Mouse (Mus musculus) erythroblast, adult 5-6 weeks (primary cell): ENCODE results near the gene Tmem242. TPM values are rescaled to one million over a fixed set of nuclear protein-coding genes. Genes with fewer than 3 reads are reported as not detected.

Experiments used
- ATAC-seq: replicated peaks from 2 replicates; pipeline ENCODE4 v1.8.0; 2016; ENCODE audit warnings: moderate number of reproducible peaks, mild to moderate bottlenecking, moderate TSS enrichment, inconsistent platforms; ENCODE audit not compliant: poor library complexity, low FRiP score, severe bottlenecking
- total RNA-seq, 2 experiments: library from RNA; stranded (forward) in 1 of 2; stranded (reverse) in 1 of 2; fragments of 150-400 nt in 1 of 2; fragments of 200-764, 138-1000 nt in 1 of 2; gene quantifications; 2 replicates each; pipeline versions ENCODE4 v1.2.3 to v1.2.4; 2015 to 2017; ENCODE audit warnings: low replicate concordance in 2 of 2

The Tmem242 gene
- total RNA-seq, 2 experiments from 2014 or later, result 3.5 to 7.6 TPM

DNA sequence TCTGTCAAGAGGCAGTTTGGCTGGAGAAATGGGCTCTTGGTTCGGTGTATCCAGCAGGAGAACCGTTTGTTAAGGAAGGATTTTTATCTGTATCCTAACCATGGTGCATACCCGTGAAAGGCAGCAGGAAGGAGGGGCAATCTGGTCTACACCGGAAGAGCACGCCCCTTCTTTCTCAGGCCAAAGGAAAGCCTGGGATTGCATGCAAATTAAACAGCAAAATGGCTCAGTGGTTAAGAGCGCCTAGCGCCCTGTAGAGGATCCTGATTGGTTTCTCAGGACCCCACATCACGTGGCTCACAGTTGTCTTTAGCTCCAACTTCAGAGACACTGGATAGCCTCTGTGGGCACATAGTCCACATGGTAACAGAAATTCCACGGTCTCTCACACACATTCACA is 21.0 kb downstream of the Tmem242 start:
- ATAC-seq, result no peak

DNA sequence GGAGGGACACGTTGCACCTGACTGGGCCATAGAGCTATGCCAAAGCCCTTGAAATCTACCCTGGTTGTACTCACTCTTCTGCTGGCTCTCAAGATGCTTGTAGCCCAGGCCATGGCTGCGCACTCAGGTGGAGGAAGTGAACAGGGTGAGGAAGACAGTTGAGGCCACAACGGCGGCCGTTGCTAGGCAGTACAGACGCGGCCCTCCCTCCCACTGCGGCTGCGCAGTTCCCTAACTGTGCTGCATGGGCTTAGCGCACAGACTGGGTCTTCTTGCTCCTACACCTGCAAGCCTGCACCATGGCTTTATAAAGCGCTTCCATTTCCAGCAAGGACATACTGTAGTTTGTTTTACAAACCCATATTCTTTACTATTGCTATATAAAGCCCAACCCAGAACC is 21.5 kb downstream of the Tmem242 start, which contains the start of gene Ldhal6b:
Gene Ldhal6b (minus strand): TSS at position 223 of the 400 bp plus-strand sequence.
- ATAC-seq, result no peak

DNA sequence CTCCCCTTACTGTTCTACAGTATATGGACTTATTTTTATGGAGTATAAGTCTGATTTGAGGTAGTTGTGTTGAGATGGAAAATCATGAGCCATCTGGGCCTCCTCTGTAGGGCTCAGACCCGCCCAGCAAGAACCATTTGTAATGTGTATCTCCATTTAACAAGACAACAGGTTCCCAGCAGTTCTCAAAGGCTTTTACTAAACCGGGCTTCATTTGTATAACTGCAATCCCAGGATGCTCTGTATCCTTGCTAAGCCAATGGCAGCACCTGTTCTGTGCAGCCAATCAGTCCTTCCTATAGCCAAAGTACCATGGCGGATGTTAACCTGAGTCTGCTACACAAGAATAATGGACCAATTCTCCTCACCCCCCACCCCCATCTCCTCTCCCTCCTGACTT is 23.5 kb downstream of the Tmem242 start:
- no peak for ATAC-seq

DNA sequence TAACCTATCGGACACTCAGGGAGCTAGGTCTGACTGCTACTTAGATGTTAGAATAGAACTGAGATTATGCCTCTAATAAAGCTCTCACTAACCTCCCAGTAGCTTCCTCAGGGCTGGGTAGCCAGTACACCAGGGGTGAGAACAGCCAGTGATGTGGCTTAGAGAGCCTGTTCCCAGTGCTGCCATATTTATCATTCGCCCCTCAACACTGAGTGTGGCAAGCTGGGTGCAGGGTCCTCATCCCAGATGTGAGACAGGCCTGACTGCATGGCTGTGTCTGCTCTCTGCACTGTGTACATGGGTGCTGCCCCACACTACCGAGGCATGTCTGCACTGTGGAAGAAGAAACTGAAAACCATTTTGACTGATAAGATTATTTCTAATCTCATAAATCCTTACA is 26.0 kb downstream of the Tmem242 start:
- no peak for ATAC-seq

DNA sequence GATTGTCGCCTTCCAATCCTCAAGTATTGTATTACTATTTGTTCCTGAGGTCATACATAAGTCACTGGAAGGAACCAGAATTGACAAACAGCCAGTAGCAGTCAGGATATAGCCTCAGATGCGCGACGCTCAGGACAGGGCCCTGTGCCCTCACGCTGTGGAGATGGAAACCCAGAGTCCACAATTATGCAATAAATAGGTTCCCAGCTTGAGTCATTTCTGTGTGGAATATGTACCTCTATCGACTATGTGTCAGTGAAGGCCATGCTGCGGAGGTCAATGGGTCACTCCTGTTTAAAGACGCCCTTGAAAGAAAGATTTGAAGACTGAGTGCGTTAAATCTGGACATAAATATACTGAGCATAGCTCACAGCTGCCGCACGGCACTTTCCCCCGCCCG is 26.7 kb downstream of the Tmem242 start:
- no peak for ATAC-seq

DNA sequence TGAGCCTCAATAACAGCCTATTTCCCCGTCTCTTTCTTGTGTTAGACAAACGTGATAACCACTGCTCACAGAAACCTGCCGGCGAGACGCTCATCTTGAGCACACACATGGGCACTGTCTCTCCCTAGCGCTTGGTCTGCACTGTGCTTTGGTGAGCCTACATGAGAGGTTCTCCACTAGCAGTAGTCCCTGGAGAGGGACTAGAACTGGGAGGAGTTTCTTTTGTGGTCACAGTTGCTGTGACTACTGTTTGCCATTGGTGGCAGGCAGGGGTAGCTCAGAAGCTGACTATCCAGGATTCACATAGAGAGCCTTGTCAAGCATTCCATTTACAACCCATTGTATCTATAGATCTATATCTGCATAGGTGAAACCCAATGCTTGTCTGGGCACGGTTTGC is 27.3 kb downstream of the Tmem242 start:
- no peak for ATAC-seq

DNA sequence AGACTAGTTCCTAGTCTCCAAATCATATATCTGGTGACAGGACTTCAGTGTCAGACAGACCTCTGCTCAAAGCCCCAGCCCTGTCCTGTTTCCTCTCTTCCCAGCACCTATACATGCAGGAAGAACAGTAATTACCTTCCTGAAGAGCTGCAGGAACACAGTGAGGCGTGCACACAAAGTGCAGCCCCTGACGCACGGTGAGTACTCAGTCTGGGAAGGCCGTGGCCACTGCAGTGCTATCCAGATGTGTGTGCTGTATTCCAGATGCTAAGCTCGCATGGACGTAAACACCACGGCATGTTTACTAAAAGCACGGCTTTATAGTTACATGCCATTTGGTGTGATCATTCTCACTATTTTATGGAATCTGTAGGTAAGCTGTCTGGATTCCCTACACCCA is 27.8 kb downstream of the Tmem242 start:
- ATAC-seq, result no peak

DNA sequence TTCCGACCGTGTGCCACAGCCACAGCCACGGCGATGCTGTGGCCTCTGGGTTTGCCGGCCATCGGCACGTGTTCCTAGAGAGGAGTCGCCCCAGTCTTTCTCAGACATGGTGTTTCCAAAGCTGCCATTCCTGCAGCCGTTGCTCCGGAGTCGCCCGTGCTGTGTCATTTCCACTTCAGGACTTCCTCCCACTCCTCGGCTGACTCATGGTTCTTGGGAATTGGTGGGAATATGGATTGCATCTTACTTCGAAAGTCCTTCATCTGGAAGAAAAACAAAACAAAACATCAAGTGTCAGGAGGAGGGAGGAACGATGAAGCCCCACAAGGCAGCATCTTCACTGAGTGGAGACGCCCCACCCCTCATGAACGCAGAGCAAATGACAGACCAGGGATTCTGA is 28.9 kb downstream of the Tmem242 start:
- no peak for ATAC-seq

DNA sequence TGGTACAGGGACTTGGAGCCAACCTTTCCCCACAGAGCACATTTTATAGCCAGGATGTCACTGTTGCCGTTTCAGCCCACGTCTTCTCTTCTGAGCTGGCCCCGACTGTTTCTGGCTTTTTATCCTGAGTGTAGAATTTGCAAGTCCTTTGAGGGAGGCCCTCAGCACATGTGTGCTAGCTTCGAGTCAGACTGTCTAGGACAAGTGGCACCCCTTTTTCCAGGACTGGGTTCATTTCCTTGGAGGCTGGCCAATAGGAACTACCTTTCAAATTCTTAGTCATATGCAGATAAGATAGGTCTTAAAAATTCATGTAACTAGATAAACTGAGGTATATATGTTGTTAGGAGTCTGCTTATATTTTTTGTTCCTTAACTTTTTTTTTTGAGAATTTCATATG is 29.7 kb downstream of the Tmem242 start:
- ATAC-seq, result no peak

DNA sequence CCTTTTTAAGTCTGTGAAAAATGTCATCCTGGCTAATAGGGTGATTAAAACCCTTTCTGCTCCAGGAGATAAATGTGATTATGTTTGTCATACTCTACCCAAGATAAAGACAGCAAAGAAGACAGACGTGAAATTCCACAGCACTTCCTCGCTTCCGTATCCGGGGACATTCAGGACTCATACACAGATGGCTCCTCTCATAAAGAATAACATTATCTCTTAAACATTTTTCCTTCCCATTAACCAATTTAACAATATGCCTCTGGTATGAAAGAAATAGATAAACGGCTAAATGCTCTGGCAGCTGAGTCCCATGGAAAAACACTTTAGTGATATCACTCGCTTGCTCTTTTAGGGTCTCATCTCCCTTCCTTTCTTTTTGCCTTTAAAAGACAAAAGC is 33.0 kb downstream of the Tmem242 start:
- no peak for ATAC-seq

DNA sequence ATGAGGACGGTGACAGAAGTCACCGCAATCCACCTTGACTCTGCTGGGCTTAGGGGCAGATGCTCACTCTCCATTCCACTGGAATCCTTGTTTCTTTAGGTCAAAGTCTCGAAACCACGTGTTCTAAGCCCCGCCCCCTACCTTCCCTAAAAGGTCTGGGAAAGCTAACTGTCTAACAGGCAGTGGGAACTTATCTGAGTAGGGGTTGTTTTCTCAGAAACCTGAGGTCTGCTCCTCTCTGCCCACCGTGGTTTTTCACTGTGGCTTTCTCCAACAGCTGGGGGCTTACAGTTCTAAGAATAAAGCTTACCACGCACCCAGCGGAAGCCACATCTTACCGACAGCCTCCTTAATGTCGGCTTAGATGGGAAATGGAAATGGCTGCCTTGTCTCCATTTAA is 33.5 kb downstream of the Tmem242 start:
- no peak for ATAC-seq

DNA sequence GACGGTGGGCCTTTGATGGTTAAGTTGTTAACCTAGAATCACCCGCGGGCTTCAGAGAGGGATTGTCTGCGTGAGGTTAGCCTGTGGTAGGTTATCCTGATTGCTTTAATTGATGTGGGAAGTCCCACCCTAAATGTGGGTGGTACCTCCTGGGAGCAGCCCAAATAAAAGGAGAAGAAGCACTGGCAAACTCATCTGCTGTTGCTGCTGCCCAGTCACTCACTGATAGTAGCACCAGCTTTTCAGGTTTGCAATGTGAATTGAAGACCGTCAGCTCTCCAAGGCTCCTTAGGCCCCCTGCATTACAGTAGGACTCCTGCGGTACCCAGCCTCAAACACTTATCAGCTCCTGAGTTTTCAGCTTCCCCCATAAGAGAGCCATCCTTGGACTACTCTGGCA is 36.2 kb downstream of the Tmem242 start:
- ATAC-seq, result no peak

DNA sequence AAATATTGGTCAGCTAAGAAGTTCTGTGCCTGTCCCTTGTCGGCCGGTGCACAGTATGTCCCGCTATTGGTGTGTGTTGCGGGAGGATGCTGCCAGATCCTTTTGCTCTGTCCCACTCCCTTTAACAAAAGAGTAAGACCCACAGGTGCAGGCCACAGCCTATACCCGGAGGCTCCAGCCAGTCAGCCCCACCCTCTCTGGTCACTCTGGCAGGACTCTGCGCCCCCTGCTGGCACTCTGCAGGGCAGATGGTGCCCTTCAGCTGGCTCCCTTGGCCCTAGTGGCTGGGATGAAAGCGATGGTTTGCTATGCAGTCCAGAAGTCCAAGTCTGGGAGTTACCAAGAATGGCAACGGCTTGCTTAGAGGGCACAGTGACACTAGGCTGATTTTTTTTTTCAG is 37.4 kb downstream of the Tmem242 start:
- peak; percentile 84 for ATAC-seq

DNA sequence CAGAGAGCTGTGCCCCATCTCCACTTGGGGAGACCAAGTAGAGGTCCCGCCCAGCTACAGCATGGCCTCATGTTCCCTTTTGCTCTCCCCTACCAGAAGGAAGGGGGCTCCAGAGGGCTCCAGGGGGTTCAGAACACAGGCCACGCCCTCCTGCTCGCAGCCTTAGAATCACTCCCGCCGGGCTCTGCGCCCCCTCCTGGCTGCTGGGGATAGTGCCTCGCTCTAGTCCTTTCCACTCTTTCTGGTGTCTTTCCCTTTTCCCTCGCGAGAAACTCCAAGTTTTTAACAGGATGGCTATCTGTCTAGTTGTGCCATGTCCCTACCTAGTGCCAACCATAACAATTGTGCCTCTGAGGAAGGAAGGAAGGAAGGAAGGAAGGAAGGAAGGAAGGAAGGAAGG is 38.0 kb downstream of the Tmem242 start:
- peak; percentile 72 for ATAC-seq

DNA sequence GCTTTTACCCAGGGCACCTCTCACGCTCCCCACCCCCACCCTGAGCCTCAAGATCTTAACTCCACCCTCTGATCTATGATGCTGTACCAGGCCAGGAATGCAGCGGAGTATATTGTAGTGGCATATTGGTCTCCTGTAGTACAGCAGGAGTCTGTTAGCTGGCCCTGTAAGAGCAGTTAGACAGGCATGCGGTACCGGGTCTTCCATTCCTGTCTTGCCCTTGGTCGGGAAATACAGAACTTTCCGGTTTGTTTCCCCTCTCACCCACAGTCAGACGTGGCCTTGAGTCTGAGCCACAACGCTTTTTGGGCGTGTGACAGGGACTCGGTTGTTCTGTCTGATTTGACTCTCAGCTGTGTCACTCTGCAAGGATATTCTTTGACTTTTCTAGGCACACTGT is 38.8 kb downstream of the Tmem242 start:
- no peak for ATAC-seq

DNA sequence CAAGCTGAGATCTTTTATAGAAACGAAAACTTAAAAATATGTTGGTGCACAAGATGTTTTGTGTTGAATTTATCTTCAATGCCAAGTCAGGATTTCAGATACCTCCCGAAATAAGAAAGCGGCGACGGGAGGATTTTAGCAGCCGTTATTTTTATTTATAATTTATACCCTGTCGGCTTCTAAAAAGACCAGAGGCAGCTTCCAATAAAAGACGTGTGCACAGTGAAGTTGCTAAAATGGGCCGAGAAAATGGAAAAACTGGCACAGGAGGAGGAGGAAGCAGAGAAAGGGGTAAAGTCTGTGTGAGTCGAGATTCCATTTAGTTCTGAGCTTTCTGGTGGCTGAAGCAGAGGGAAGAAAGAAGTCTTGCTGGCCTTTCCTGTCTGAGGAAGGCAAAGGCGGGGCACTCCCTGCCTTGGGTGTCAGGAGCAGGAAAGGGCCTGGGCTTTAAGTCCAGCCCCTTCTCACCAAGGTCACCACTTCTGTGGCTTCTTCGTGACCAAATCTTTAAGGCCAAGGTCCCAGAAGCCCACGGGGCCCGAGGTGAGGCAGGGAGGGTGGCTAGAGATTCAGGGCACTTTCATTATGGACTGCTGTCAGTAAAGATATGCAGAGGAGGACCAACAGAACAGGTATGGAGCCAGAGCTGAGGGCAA is 39.5 kb downstream of the Tmem242 start:
- no peak for ATAC-seq

DNA sequence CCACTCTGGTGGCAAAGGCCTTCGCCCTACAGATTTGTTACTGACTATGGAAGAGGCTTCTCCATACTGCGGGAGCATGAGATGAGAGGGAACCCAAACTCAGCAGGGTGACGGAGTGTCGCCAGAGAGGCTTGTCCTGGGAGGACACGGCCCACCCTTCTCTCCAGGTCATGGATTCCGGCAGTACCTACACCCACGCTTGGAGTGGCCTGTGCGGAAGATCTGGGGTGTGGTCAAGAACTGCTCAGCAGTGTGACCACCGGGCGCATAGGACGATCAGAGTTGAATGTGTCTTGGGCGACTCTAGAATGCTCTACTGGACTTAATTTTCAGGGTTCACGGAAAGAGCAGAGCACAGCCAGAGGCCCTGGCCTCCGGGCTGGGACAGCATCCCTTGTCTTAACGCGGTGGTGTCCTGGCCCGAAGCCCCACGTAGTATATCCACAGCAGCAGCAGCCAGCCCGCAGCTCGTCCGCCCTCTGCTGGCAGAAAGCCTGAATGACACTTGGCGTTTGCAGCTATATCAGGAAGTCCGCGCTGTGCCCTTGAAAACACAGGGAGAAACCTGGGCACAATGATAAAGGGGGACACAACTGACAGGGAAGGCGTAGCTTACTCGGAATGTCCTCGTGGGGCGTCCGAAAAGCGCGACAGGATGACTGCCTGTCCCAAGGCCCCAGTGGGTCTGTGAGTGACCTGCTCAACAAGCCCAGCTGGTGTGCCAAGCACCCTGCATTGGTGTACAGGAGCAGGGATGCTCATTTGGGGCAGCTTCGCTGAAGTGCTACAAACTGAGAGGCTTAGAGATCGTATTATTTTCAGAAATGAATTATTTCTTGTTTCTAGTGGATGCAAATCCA is 42.7 kb downstream of the Tmem242 start:
- peak; percentile 80 for ATAC-seq

DNA sequence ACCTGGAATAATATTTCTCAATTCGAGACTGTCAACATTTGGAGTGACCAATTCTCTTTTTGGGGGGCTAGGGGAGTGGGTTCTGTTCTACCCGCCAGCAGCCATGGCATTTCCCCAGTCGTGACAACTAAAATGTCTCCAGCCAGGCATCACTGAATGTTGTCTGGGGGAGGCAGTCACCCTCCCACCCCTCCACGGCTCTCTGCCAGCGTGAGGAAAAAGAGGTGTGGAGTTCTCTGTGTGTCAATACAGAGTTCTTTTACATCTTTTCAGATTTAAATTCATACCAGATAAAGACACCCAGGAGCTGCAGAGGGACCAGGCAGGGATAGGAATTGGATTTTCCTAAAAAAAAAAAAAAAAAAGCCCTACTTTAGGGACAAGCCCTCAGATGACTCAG is 43.8 kb downstream of the Tmem242 start:
- ATAC-seq, result no peak

DNA sequence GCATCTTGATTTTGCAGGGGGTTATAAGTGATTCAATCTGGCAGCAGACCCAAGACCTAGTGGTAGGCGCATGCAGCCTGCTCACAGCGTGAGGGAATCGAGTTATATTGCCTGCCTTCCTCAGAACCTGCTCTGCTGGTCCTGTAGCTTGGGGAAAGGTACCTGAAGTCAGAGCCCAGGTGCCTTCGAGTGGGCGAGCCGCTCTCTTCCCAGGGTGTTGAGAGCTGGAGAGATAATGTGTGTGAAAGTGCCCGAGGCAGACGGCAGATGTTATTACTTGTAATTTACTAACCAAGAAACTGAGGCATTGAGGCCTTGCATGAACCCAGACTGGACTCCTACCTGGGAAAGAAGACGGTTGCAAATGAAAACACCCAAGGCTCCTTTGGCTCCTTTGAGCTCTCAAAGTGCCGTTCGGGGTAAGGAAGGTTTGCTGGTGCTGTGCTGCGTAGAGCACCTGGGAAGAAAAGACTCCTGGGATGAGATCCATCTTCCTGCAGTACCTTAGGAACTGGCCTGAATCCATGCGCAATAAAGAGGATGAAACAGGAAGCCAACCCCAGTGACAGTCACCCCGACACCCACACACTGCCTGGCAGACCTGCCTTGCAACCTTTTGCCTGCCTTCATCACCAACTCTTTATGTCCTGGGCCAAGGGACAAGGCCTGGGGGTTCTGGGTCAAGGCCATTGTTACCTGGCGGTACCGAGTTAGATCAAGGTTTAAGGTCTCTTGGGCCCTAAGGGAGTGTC is 44.4 kb downstream of the Tmem242 start:
- ATAC-seq, result no peak

DNA sequence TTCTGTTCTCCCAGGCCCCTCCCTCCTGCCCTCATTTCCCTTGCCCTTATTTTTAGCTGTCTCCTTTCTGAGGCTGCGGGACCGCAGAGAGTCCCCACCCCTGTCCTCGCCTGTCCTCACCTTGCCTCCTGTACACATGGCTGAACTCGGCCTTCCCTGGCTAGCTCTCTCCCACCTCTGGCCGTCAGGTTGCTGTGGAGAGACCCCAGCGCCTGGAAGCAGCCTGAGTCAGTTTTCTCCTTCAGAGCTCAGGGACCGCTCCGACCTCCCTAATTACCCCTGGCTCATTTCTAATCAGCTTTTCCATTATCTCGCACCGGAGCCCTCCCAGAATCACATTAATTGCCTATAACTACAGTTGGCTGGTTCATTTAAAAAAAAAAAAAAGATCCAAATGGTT is 49.4 kb downstream of the Tmem242 start:
- no peak for ATAC-seq

DNA sequence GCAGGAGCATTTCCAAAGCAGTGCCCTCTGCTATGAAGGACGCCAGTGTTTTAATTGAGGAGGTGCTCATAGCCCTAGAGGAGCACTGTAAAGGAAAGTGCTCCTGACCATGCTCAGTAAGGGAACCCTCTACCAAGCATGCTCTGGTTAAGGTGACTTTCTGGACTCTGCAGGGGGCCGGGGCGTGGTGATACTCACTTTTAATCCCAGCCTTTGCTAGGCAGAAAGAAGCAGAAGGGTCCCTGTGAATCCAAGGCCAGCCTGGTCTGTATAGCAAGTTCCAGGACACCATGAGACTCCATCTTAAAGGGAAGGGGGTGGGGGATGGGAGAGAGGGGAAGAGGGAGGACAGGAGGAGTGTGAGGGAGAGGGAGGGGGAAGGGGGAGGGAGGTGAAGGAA is 51.7 kb downstream of the Tmem242 start:
- ATAC-seq, result no peak
